Mouse (Mus musculus) forebrain, embryonic 13.5 days (tissue): ENCODE data around the gene Galnt18. TPM values are rescaled to one million over a fixed set of nuclear protein-coding genes. Genes with fewer than 3 reads are reported as not detected.

ENCODE experiments used
- ATAC-seq: fragments of 200-750 bp; cut with Nextera tagmentation; 2 replicates; pipeline ENCODE4 v1.8.0; 2017
- H3K27ac ChIP-seq: fragments of 300-500 bp; sonication (generic); 2 replicates; pipeline ENCODE4 v1.5.1; 2015; ENCODE audit warnings: inconsistent platforms, mild to moderate bottlenecking, moderate library complexity
- H3K27me3 ChIP-seq: fragments of 300-500 bp; sonication (generic); 2 replicates; pipeline ENCODE4 v1.6.1; 2015; ENCODE audit warnings: mild to moderate bottlenecking, inconsistent platforms
- H3K36me3 ChIP-seq: fragments of 300-500 bp; sonication (generic); 2 replicates; pipeline ENCODE4 v1.6.1; 2015; ENCODE audit warnings: mild to moderate bottlenecking, inconsistent platforms; ENCODE audit not compliant: poor library complexity, severe bottlenecking
- H3K4me1 ChIP-seq: fragments of 300-500 bp; sonication (generic); 2 replicates; pipeline ENCODE4 v1.6.1; 2015; ENCODE audit warnings: inconsistent platforms
- H3K4me2 ChIP-seq: fragments of 300-500 bp; sonication (generic); 2 replicates; pipeline ENCODE4 v1.6.1; 2015; ENCODE audit warnings: inconsistent platforms, mild to moderate bottlenecking, moderate library complexity
- H3K4me3 ChIP-seq: fragments of 300-500 bp; sonication (generic); 2 replicates; pipeline ENCODE4 v1.5.1; 2015; ENCODE audit warnings: mild to moderate bottlenecking, inconsistent platforms
- H3K9ac ChIP-seq: fragments of 300-500 bp; sonication (generic); 2 replicates; pipeline ENCODE4 v1.6.1; 2015; ENCODE audit warnings: mild to moderate bottlenecking, inconsistent platforms
- H3K9me3 ChIP-seq: fragments of 300-500 bp; sonication (generic); replicated peaks from 2 replicates; pipeline ENCODE4 v1.6.1; 2016; ENCODE audit warnings: inconsistent platforms
- WGBS: fragments of 180-500 bp; shearing (Covaris S2); methylation state at CpG from one replicate; pipeline ENCODE4 v1.1.7; 2015; 5-methylcytosine and 5-hydroxymethylcytosine counted together
- polyA plus RNA-seq: library from polyadenylated mRNA; unstranded; fragments of >200 nt; fragmentation: Nextera tagmentation; extraction: Ambion mirVana; gene quantifications from 2 replicates; pipeline ENCODE4 v1.2.1, GENCODE M21; 2015

Galnt18 gene
- polyA plus RNA-seq, 1 experiment from 2014 or later: 4.6 TPM

- H3K4me1 ChIP-seq: no peaks in the 10 kb centered on the region
- no peak overlapping the region for H3K9ac ChIP-seq
- no peaks in the 10 kb centered on the region for H3K9me3 ChIP-seq
- no peak overlapping the region for H3K4me2 ChIP-seq
- H3K4me3 ChIP-seq: no peak overlapping the region
- 97% methylated on average over 3 of the region's 3 CpGs for WGBS
- H3K27ac ChIP-seq: no peak overlapping the region
- H3K27me3 ChIP-seq: no peaks in the 10 kb centered on the region
- H3K36me3 ChIP-seq: no peaks in the 10 kb centered on the region
- ATAC-seq: no peak
These were observed 12.4 kb upstream of the Galnt18 start for GRCm38 (mm10) chr7:111792154-111792553.

GRCm38 (mm10) chr7:111791347-111791746, 11.6 kb upstream of the Galnt18 start:
- H3K4me2 ChIP-seq: no peak overlapping the region
- H3K27ac ChIP-seq: no peak overlapping the region
- no peak overlapping the region for H3K9ac ChIP-seq
- no peaks in the 10 kb centered on the region for H3K4me1 ChIP-seq
- no peak for ATAC-seq
- H3K9me3 ChIP-seq: no peaks in the 10 kb centered on the region
- H3K36me3 ChIP-seq: no peaks in the 10 kb centered on the region
- H3K27me3 ChIP-seq: no peaks in the 10 kb centered on the region
- no peak overlapping the region for H3K4me3 ChIP-seq
- WGBS: 28% methylated on average over 6 of the region's 6 CpGs

- no peak for ATAC-seq
- Histone ChIP-seq H3K9ac (no peak overlapping the region), H3K4me1 (no peaks in the 10 kb centered on the region), H3K27ac (no peak overlapping the region), H3K4me2 (no peak overlapping the region), H3K36me3 (no peaks in the 10 kb centered on the region), H3K27me3 (no peaks in the 10 kb centered on the region), H3K4me3 (no peak overlapping the region), H3K9me3 (no peaks in the 10 kb centered on the region)
- 78% methylated on average over 2 of the region's 2 CpGs for WGBS
These were observed 8.1 kb upstream of the Galnt18 start for GRCm38 (mm10) chr7:111787921-111788320.

- H3K27ac ChIP-seq: no peak overlapping the region
- H3K9me3 ChIP-seq: no peaks in the 10 kb centered on the region
These were observed 5.7 kb upstream of the Galnt18 start for GRCm38 (mm10) chr7:111785478-111785877.

GRCm38 (mm10) chr7:111782126-111782525, 2.3 kb upstream of the Galnt18 start:
- Histone ChIP-seq H3K4me2 (no peak overlapping the region), H3K27me3 (peaks cover 25% of the 10 kb centered on the region), H3K4me1 (peaks cover 13% of the 10 kb centered on the region), H3K9me3 (no peaks in the 10 kb centered on the region), H3K36me3 (no peaks in the 10 kb centered on the region), H3K27ac (no peak overlapping the region), H3K9ac (no peak overlapping the region), H3K4me3 (no peak overlapping the region)
- ATAC-seq: no peak
- WGBS: 56% methylated on average over 5 of the region's 5 CpGs

More at GRCm38 (mm10) chr7:111785478-111785877, 5.7 kb upstream of the Galnt18 start:
- Histone ChIP-seq H3K27me3 (peaks cover 12% of the 10 kb centered on the region), H3K9ac (no peak overlapping the region), H3K4me3 (no peak overlapping the region), H3K4me2 (no peak overlapping the region), H3K4me1 (no peaks in the 10 kb centered on the region), H3K36me3 (no peaks in the 10 kb centered on the region)
- peak; percentile 45; the same call in 1 of the 2 replicates for ATAC-seq
- WGBS: 84% methylated on average over 8 of the region's 8 CpGs

GRCm38 (mm10) chr7:111781316-111781715, 1.5 kb upstream of the Galnt18 start:
- Histone ChIP-seq H3K27me3 (peaks cover 25% of the 10 kb centered on the region), H3K36me3 (no peaks in the 10 kb centered on the region), H3K4me2 (no peak overlapping the region), H3K9ac (no peak overlapping the region), H3K4me1 (peaks cover 13% of the 10 kb centered on the region), H3K4me3 (no peak overlapping the region), H3K9me3 (no peaks in the 10 kb centered on the region), H3K27ac (no peak overlapping the region)
- ATAC-seq: no peak
- WGBS: 92% methylated on average over 6 of the region's 6 CpGs

- H3K9ac ChIP-seq: peak overlapping the region; percentile 66
- ATAC-seq: no peak
- H3K4me1 ChIP-seq: peaks cover 13% of the 10 kb centered on the region
- H3K4me2 ChIP-seq: peak overlapping the region; percentile 97
- H3K27me3 ChIP-seq: peaks cover 25% of the 10 kb centered on the region
- no peak overlapping the region for H3K27ac ChIP-seq
- no peaks in the 10 kb centered on the region for H3K9me3 ChIP-seq
- H3K4me3 ChIP-seq: peak overlapping the region; percentile 52
- 19% methylated on average over 27 of the region's 27 CpGs for WGBS
- no peaks in the 10 kb centered on the region for H3K36me3 ChIP-seq
These were observed 831 bp downstream of the Galnt18 start for GRCm38 (mm10) chr7:111778789-111779503.

GRCm38 (mm10) chr7:111778212-111778611, 1.6 kb downstream of the Galnt18 start:
- 79% methylated on average over 7 of the region's 7 CpGs for WGBS
- Histone ChIP-seq H3K4me2 (peak overlapping the region; percentile 97), H3K27me3 (peaks cover 25% of the 10 kb centered on the region), H3K27ac (no peak overlapping the region), H3K9me3 (no peaks in the 10 kb centered on the region), H3K9ac (peak overlapping the region; percentile 66), H3K4me3 (peak overlapping the region; percentile 52), H3K36me3 (no peaks in the 10 kb centered on the region), H3K4me1 (peaks cover 13% of the 10 kb centered on the region)
- no peak for ATAC-seq

- no peak for ATAC-seq
- H3K4me2 ChIP-seq: no peak overlapping the region
- no peak overlapping the region for H3K27ac ChIP-seq
- WGBS: 91% methylated on average over 2 of the region's 2 CpGs
- no peak overlapping the region for H3K4me3 ChIP-seq
- no peak overlapping the region for H3K9ac ChIP-seq
- no peaks in the 10 kb centered on the region for H3K9me3 ChIP-seq
- peaks cover 13% of the 10 kb centered on the region for H3K4me1 ChIP-seq
- H3K27me3 ChIP-seq: peaks cover 25% of the 10 kb centered on the region
- no peaks in the 10 kb centered on the region for H3K36me3 ChIP-seq
These were observed 2.6 kb downstream of the Galnt18 start for GRCm38 (mm10) chr7:111777186-111777585.

GRCm38 (mm10) chr7:111776160-111776559, 3.6 kb downstream of the Galnt18 start:
- Histone ChIP-seq H3K4me2 (no peak overlapping the region), H3K4me3 (no peak overlapping the region), H3K36me3 (no peaks in the 10 kb centered on the region), H3K4me1 (peaks cover 13% of the 10 kb centered on the region), H3K27me3 (peaks cover 19% of the 10 kb centered on the region), H3K9ac (no peak overlapping the region), H3K9me3 (no peaks in the 10 kb centered on the region), H3K27ac (no peak overlapping the region)
- no peak for ATAC-seq
- WGBS: 84% methylated on average over 7 of the region's 7 CpGs

- Histone ChIP-seq H3K4me1 (no peaks in the 10 kb centered on the region), H3K9ac (no peak overlapping the region), H3K4me2 (no peak overlapping the region), H3K4me3 (no peak overlapping the region), H3K9me3 (no peaks in the 10 kb centered on the region), H3K27ac (no peak overlapping the region), H3K36me3 (no peaks in the 10 kb centered on the region), H3K27me3 (no peaks in the 10 kb centered on the region)
- ATAC-seq: no peak
- 79% methylated on average over 2 of the region's 2 CpGs for WGBS
These were observed 7.4 kb downstream of the Galnt18 start for GRCm38 (mm10) chr7:111772398-111772797.

- H3K9me3 ChIP-seq: no peaks in the 10 kb centered on the region
- 74% methylated on average over 8 of the region's 8 CpGs for WGBS
- ATAC-seq: no peak
These were observed 8.5 kb downstream of the Galnt18 start for GRCm38 (mm10) chr7:111771251-111771801.

More at GRCm38 (mm10) chr7:111771251-111771801, 8.5 kb downstream of the Galnt18 start:
- Histone ChIP-seq H3K9ac (no peak overlapping the region), H3K4me2 (no peak overlapping the region), H3K27me3 (no peaks in the 10 kb centered on the region), H3K4me1 (0 out of 2 replicates have a peak, but pooled peaks cover under 1% of the 10 kb centered on the region), H3K27ac (no peak overlapping the region), H3K4me3 (no peak overlapping the region), H3K36me3 (no peaks in the 10 kb centered on the region)
